Mouse (Mus musculus): ENCODE data around the gene Vtn.

The Vtn gene

GRCm38 (mm10) chr11:78499004-78499403 lies at the start of gene Vtn:
Gene Vtn (plus strand): TSS chr11:78499091.
- no peak for DNase-seq (ENCODE audit: low read depth, low spot score)

DNA sequence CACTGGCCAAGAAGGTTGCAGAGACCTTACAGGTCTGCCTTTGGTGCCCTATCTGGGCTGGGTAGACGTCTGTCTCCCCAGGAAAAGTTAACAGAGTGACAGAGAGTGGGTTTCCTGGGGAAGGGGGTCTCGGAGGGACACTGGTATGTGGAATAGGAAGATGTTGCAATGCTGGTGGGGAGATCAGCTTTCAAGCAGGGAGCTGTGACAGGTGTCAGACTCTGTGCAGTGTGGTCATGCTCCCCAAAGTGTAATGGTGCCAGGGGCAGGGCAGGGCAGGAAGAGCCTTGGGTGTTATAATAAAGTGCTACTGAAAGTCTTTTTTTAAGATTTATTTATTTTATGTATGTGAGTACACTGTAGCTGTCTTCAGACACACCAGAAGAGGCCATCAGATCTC lies 48.6 kb upstream of the Vtn start:
- DNase-seq (ENCODE audit: low read depth, low spot score), result no peak

- DNase-seq (ENCODE audit: low read depth, low spot score), result peak; percentile 79
These were observed 45.2 kb upstream of the Vtn start for GRCm38 (mm10) chr11:78453675-78454074.

DNA sequence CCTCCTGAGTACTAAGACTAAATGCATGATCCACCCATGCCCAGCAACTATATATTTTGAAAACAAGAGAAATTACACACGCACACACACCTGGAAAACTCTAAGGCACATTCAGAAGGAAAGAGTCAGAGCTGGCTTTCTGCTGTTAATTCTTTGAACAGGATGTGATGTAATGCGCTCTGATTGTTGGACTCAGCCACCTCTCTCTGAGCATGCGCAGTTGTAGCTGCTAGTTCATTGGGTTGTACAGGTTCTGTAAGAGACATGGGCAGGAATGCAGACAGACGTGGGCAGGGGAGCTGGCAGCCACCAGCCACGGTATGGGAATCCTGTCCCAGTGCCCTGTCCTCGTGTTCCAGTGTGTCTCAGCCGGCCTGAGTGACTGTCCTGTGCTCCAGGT lies 44.6 kb upstream of the Vtn start:
- DNase-seq (ENCODE audit: low read depth, low spot score), result peak; percentile 82

GRCm38 (mm10) chr11:78455308-78455707 lies 43.6 kb upstream of the Vtn start:
- DNase-seq (ENCODE audit: low read depth, low spot score), result peak; percentile 69

GRCm38 (mm10) chr11:78458740-78459139 lies 40.2 kb upstream of the Vtn start:
- no peak for DNase-seq (ENCODE audit: low read depth, low spot score)

DNA sequence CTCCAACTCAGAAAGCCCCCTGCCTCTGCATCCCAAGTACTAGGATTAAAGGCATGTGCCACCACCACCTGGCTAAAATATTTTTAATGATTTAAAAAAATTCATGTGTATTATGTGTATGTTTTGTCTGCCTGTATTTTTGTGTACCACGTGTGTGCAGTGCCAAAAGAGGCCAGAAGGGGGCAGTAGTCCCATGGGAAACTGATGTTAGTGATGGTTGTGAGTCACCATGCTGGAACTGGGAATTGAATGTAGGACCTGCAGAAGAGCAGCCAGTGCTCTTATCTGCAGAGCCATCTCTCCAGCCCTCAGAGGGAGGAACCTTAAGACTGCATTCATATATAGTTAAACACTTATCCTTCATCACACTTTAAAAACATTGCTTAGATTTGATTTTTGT lies 37.0 kb upstream of the Vtn start:
- peak; percentile 38 for DNase-seq (ENCODE audit: low read depth, low spot score)

DNA sequence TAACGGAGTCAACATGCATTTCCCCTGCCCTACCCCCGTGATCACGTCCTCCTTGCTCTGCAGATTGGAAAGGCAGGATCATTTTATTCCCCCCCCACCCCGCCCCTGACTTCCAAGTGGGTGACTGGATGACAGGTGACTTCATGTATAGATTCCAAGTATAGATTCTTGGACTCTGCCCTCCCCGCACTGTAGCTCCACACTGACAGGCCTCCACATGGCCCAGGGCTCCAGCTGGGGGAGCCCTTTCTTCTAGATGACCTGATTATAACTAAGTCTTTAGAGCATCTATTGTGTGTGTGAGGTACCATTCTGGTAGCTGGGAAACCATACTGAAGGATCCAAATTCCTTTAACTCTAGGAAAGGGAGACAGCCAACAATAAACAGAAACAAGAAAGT lies 36.2 kb upstream of the Vtn start:
- DNase-seq (ENCODE audit: low read depth, low spot score), result no peak

DNA sequence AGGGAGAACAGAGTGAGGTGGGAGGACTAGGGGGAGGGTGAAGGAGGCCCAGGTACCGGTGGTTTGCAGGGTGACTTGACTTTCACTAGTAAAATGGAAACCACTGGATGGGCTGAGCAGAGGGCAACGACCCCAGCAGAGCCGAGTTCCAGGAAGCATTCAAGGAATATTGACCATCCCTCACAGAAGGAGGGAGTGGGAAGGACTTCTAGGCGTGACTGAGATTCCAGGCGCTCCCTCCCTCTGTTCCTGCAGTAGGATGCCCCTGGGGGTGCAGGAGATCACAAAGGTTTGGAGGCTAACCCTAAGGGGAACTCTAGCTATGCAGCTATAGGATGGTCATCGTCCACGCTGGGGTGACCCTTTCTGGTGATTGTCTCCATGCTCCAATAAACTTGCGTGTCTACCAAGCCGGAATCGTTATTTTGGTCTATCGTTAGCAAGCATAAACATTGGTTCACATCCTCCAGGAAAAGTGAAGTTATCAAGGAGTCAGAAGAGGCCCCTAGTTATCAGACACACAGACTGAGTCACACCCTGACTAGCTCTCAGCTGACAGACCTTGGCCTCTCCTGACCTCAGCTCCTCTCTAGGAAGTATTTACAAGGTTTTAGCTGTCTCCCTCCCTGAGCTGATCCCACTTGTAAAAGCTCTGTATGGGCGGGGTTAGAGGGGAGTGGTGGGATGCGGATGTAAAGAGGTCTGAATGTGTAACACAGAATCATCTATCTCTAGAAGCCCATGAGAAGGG lies 35.4 kb upstream of the Vtn start:
- DNase-seq (ENCODE audit: low read depth, low spot score), result no peak

- DNase-seq (ENCODE audit: low read depth, low spot score), result no peak
These were observed 33.8 kb upstream of the Vtn start for GRCm38 (mm10) chr11:78465116-78465515.

GRCm38 (mm10) chr11:78465568-78466180 lies 33.2 kb upstream of the Vtn start, which contains the start of gene Slc46a1:
Gene Slc46a1 (plus strand): TSS chr11:78465697.
- peak; percentile 86 for DNase-seq (ENCODE audit: low read depth, low spot score)

- DNase-seq (ENCODE audit: low read depth, low spot score), result no peak
These were observed 32.5 kb upstream of the Vtn start for GRCm38 (mm10) chr11:78466242-78466912.

DNA sequence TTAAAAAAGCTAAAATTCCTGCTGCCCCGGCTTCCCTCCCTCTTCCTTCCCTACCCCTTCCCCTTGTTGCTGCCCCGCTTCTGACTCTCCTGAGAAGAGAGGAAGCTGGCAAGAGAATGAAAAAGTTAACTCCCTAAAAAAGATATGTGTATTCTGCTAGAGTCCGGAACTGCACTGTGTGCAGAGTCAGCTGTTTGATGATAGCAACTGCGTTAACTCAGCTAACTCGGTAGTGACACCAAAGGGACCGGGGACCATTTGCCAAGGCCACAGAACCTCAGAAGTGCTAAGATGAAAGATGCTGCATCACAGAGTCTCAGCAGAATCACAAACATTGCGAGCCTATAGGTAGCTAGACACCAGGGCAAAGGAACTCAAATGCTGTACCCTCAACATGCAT lies 31.4 kb upstream of the Vtn start:
- no peak for DNase-seq (ENCODE audit: low read depth, low spot score)

GRCm38 (mm10) chr11:78467932-78468331 lies 31.0 kb upstream of the Vtn start:
- DNase-seq (ENCODE audit: low read depth, low spot score), result no peak

DNA sequence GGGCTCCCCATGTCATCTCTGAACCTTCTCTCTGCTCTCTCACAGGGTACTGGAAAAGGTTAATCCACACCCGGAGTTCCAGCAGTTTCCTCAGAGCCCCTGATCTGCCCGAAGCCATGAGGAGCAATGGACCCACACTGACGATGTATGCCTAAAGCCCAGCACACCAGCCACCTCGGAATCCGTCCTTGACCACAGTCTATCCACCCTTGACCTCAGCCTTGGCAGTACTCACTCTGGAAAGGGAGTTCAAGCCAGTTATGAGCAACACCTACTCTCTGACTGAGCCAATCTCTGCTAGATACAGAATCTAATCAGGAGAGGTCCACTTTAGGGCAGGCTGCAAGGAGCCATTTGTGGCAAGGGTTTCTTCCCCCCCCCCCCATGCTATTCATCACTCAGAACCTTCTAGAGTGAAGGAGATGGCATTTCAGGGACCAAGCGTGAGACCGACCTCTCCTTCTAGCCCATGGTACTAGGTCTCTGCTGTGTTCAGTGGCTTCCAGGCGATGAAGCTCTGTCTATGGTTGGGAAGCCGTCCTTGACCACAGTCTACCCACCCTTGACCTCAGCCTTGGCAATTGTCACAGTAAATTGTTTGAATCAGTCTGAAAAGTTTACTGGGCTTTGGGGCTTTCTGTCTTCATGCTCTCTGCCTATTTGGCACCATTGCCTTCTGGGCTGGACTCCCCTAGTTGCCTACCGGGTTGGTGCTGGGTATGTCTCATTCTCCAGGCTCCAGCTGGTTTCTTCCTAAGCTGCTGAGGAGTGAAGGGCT lies 27.4 kb upstream of the Vtn start:
- DNase-seq (ENCODE audit: low read depth, low spot score), result no peak

GRCm38 (mm10) chr11:78475289-78475688 lies 23.6 kb upstream of the Vtn start:
- DNase-seq (ENCODE audit: low read depth, low spot score), result no peak

- DNase-seq (ENCODE audit: low read depth, low spot score), result no peak
These were observed 15.3 kb upstream of the Vtn start for GRCm38 (mm10) chr11:78483639-78484038.

- DNase-seq (ENCODE audit: low read depth, low spot score), result peak; percentile 61
These were observed 10.7 kb upstream of the Vtn start for GRCm38 (mm10) chr11:78488168-78488567.

DNA sequence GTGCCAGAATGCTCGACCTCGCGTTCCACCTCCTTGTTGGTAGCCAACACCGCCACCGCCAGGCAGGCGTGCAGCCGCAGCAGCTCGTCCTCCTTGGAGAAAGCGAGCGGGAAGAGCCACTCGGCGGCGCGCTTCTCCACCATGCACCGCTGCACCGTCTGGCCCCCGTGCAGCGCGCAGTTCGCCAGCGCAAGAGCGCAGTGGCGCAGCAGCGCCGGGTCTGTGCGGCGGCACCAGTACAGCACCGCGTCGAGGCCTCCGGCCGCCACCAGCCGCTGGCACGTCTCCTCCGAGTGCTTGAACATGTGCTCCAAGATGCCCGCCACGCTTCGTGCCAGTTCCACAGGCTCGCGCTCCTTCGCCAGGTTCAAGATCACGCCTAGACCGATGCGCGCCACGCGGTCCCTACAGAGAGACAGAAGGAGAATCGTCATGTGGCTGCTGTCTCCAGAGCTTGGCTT lies 8.1 kb upstream of the Vtn start:
- DNase-seq (ENCODE audit: low read depth, low spot score), result no peak

- no peak for DNase-seq (ENCODE audit: low read depth, low spot score)
These were observed 3.0 kb upstream of the Vtn start for GRCm38 (mm10) chr11:78495904-78496303.

DNA sequence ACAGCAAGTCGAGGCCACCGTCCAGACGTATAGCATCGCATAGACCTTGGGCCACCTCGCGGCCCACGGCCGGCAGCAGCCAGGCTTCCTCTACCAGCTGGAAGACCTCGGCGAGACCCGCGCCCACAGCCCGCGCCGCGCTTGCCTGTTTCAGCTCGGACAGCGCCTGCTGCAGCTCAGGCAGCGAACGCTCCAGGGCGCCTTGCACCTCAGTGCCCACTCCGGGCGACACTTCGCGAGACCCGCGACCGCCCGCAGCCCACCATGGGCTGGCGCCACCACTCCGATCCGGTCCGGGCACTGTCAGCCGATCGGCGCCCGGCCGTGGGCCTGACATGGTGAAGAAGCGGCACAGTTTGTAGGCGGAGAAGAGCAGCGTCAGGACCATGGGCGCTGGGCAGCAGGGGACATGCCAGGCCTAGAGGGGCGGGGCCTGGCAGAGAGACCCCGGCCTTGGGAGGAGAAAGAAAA lies 1.8 kb upstream of the Vtn start:
- no peak for DNase-seq (ENCODE audit: low read depth, low spot score)
